Mouse (Mus musculus): Measurements from ENCODE around the gene Scaf1. TPM values are rescaled to one million over a fixed set of nuclear protein-coding genes. Genes with fewer than 3 reads are reported as not detected.

Scaf1 gene
- total RNA-seq, 2 experiments from 2014 or later: 69.6 to 81.1 TPM

GRCm38 (mm10) chr7:45014096-45014451 is 2.1 kb downstream of the Scaf1 start:
- no peak for DNase-seq

GRCm38 (mm10) chr7:45013366-45014095 is 2.6 kb downstream of the Scaf1 start:
- DNase-seq: no peak

- no peak for DNase-seq
Observed at GRCm38 (mm10) chr7:45012824-45013223, 3.3 kb downstream of the Scaf1 start.

GRCm38 (mm10) chr7:45012011-45012410 is 4.2 kb downstream of the Scaf1 start:
- no peak for DNase-seq

DNA sequence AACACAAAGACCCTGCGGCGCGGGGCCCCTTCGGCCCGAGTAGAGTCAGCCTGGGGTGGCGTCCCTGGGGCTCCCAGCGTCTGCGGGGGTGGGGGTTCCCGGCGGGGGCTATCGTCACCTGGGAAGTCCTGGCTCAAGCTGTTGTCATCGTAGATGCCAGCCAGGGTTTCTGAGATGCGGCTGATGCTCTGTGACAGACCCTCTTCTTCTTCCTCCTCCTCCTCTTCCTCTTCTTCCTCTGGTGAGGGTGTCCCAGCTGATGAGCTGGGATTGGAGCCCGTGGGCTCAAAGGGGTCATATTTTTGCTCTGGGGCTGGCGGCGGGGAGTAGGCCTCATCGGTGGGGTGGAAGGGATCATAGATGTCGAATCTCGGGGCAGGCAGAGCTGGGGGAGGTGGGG is 7.8 kb downstream of the Scaf1 start:
- DNase-seq: no peak

GRCm38 (mm10) chr7:45007846-45008245 is 8.3 kb downstream of the Scaf1 start:
- no peak for DNase-seq

DNA sequence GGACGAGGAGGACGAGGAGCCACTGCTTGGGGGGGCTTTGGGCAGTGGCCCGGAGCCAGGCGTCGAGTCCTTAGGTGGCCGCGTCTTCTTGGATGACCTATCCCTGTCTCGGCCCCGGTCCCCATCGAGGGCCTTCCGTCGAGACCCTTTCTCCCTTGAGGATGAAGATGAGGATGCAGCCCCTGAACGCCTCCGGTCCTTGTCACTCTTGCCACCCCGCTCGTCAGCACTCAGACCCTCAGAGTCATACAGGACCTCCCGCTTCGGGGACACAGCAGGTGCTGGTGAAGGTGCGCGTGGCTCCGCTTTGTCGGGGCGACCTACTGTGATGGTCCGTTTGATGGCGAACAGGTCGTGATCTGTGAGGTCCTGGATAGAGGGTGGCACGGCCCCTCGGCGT is 9.0 kb downstream of the Scaf1 start:
- no peak for DNase-seq

GRCm38 (mm10) chr7:45006503-45006902 is 9.7 kb downstream of the Scaf1 start:
- DNase-seq: no peak

GRCm38 (mm10) chr7:45005321-45005992 is 10.7 kb downstream of the Scaf1 start:
- no peak for DNase-seq

DNA sequence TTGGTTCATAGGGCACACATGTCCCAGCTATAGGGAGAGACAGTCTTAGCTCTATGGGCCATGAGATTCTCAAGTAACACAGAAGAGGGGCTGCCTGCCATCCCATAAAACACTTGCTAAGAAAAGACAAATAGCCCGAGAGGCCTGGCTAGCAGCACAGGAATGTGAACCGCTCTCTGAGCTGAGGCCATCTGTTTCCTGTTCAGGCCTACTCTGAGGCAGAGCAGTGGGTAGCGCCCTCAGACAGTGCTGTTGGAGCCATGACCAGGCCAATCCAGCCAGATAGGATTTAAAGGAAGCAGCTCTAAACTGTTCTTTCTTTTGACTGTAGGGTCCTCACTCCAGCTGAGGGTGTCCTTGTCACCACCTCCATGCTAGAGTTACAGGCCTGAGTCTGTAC is 11.6 kb downstream of the Scaf1 start:
- DNase-seq: no peak

- peak; percentile 54 for DNase-seq
Observed at GRCm38 (mm10) chr7:45002440-45002839, 13.7 kb downstream of the Scaf1 start.

DNA sequence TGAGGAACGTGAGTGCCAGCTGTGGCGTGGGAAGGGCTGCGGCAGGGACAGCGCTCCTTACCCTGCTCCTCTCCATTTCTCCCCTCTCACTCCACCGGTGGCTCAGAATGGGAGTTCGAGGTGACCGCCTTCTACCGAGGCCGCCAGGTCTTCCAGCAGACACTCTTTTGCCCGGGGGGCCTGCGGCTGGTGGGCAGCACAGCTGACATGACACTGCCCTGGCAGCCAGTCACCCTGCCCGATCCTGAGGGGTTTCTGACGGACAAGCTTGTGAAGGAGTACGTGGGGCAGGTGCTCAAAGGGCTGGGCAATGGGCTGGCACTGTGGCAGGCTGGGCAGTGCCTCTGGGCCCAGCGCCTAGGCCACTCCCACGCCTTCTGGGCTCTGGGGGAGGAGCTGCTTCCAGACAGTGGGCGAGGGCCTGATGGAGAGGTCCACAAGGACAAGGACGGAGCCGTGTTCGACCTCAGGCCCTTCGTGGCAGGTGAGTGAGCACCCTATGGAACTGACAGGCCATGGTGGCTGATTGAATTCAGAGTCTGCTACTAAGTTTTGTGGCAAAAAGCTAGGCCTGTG is 15.5 kb downstream of the Scaf1 start:
- DNase-seq: peak; percentile 46

- no peak for DNase-seq
Observed at GRCm38 (mm10) chr7:44999753-45000152, 16.4 kb downstream of the Scaf1 start.

GRCm38 (mm10) chr7:44998501-44998955 is 17.6 kb downstream of the Scaf1 start, which contains the start of gene Bcl2l12:
Gene Bcl2l12, minus strand, starts transcription at chr7:44998712.
- DNase-seq: peak; percentile 81

GRCm38 (mm10) chr7:44997940-44998428 is 18.2 kb downstream of the Scaf1 start:
- DNase-seq: no peak

DNA sequence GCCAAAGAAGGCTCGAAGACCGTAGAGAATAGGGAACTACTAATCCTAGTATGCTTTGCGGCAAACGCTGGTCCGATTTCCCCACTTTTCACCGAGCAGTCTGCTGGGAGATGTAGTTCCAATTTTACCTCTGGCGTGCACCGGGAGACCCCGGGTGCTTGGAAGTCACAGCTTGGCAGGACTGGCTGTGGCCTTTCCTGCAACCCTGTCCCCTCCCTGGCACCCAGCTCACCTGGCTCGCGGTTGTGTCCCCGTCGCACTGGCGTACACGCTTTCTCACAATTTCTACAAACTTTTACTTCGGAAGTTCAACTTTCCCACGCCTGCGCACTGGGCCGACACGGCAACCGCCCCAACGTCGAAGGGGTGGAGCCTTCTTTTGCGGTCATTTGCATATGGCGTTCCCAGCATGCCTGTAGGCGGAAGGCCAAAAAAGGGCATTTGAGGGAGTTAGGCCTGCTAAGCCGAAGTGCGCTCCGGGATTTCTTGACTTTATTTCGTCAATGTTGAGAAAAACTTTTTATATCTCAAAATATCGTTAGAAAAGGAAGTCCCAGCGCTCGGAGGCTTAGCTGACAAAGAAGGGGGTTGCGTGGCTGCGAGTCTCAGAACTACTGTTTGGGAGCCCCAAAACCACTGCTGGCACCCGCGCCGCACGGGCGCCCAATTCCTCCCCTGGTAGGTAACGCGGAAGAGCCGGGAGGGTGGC is 18.8 kb downstream of the Scaf1 start, which contains the start of gene Irf3:
TSS of gene Irf3 (plus strand) at position 418 of the 709 bp plus-strand sequence.
- peak; percentile 96 for DNase-seq

- DNase-seq: no peak
Observed at GRCm38 (mm10) chr7:44996672-44997071, 19.5 kb downstream of the Scaf1 start.

- no peak for DNase-seq
Observed at GRCm38 (mm10) chr7:44986879-44987718, 29.1 kb downstream of the Scaf1 start.

DNA sequence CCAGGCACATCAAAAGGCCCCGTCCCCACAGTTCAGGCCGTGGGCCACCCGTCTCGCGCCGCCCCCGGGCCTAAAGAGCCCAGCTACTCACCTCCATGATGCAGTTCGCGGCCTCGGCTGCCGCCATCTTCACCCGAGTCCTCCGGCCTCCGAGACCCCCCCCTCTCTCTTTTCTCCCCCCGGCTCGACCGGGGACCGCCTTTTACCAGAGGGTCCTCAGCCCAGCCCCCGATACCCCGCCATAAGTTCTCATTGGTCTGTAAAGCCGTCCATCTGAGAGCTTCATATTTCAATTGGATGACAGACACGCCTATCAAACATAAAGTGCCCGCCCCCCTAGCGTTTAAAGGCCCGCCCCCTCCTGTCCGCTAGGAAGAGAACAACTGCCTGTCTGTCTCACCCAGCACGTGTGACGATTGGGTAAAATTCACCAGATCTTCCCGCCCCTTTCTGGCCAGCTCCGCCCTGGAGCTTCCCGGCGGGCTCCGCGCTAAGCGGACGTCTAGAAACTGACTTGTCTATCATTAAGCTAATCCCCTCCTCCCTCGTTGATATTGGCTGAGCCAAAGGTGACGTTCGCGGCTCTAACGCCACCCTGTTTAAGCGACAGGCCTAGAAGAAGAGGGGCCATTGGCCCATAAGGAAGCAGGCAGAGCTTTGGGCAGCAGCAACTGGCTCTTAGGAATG is 29.8 kb downstream of the Scaf1 start, which contains the start of gene Prmt1:
TSS of gene Prmt1 (minus strand) at position 377 of the 687 bp plus-strand sequence.
- DNase-seq: peak; percentile 97

- peak; percentile 80 for DNase-seq
Observed at GRCm38 (mm10) chr7:44985595-44986191, 30.5 kb downstream of the Scaf1 start.
